Mouse (Mus musculus) midbrain, postnatal 0 days (tissue): ENCODE data around the gene Fem1b. TPM values are rescaled to one million over a fixed set of nuclear protein-coding genes. Genes with fewer than 3 reads are reported as not detected.
A peak's percentile ranks its signal among the peaks of the same experiment; 100 is the strongest.
"Not testable (repeated sequence)": the region's sequence is repeated elsewhere in the genome, so short reads cannot be mapped to it uniquely, and the experiment has no call there.

Source experiments
- ATAC-seq: fragments of 200-750 bp; cut with Nextera tagmentation; 2 replicates; pipeline ENCODE4 v1.8.0; 2017; ENCODE audit warnings: moderate number of reproducible peaks, mild to moderate bottlenecking, moderate TSS enrichment, moderate library complexity; ENCODE audit not compliant: low FRiP score
- DNase-seq: peaks from one replicate; pipeline ENCODE4 v3.0.0-alpha.2; 2015; ENCODE audit warnings: low spot score
- H3K27ac ChIP-seq: fragments of 300-500 bp; sonication (generic); 2 replicates; pipeline ENCODE4 v1.5.1; 2014; ENCODE audit warnings: low read depth, mild to moderate bottlenecking, low read length, mixed read lengths
- H3K27me3 ChIP-seq: fragments of 300-500 bp; sonication (generic); 2 replicates; pipeline ENCODE4 v1.6.1; 2014; ENCODE audit warnings: low read length, control low read depth, mixed read lengths; ENCODE audit not compliant: insufficient read depth
- H3K36me3 ChIP-seq: fragments of 300-500 bp; sonication (generic); 2 replicates; pipeline ENCODE4 v1.6.1; 2014; ENCODE audit warnings: low read length, control low read depth, mixed read lengths; ENCODE audit not compliant: insufficient read depth
- H3K4me1 ChIP-seq: fragments of 300-500 bp; sonication (generic); 2 replicates; pipeline ENCODE4 v1.6.1; 2014; ENCODE audit warnings: mild to moderate bottlenecking, control low read depth, antibody characterized with exemption, low read length, mixed read lengths; ENCODE audit not compliant: insufficient read depth
- H3K4me2 ChIP-seq: fragments of 300-500 bp; sonication (generic); 2 replicates; pipeline ENCODE4 v1.6.1; 2014; ENCODE audit warnings: low read depth, mild to moderate bottlenecking, low read length, mixed read lengths; ENCODE audit not compliant: poor library complexity, severe bottlenecking
- H3K4me3 ChIP-seq: fragments of 300-500 bp; sonication (generic); 2 replicates; pipeline ENCODE4 v1.5.1; 2014; ENCODE audit warnings: low read depth, mild to moderate bottlenecking, low read length, moderate library complexity
- H3K9ac ChIP-seq: fragments of 300-500 bp; sonication (generic); replicated peaks from 2 replicates; pipeline ENCODE4 v1.6.1; 2014; ENCODE audit warnings: mild to moderate bottlenecking, low read length, moderate library complexity, mixed read lengths; ENCODE audit not compliant: poor library complexity, severe bottlenecking
- H3K9me3 ChIP-seq: fragments of 300-500 bp; sonication (generic); 2 replicates; pipeline ENCODE4 v1.6.1; 2016; ENCODE audit warnings: low read length, control low read depth
- CTCF ChIP-seq: IDR thresholded peaks from 2 replicates; pipeline ENCODE4 v1.5.1; 2016; ENCODE audit warnings: antibody characterized with exemption, mild to moderate bottlenecking
- WGBS: fragments of 180-500 bp; shearing (Covaris S2); extraction: QIAGEN DNeasy Blood & Tissue Kit; methylation state at CpG from one replicate; pipeline ENCODE4 v1.1.7; 2014; 5-methylcytosine and 5-hydroxymethylcytosine counted together
- polyA plus RNA-seq: library from polyadenylated mRNA; unstranded; fragments of >200 nt; fragmentation: Nextera tagmentation; extraction: Ambion mirVana; gene quantifications from 2 replicates; pipeline ENCODE4 v1.2.1, GENCODE M21; 2015
- total RNA-seq: library from RNA; depleted of rRNA; stranded (reverse); fragments of >200 nt; gene quantifications from 2 replicates; pipeline ENCODE4 v1.2.3, GENCODE M21; 2014

The Fem1b gene
- total and polyA plus RNA-seq, 2 experiments from 2014 or later, result 42.0 to 193 TPM

GRCm38 (mm10) chr9:62825791-62826393 lies 14.2 kb upstream of the Fem1b start:
- Histone ChIP-seq H3K4me1 (peaks cover 3% of the 10 kb centered on the region; the same call in 1 of the 2 replicates), H3K4me3 (no peak overlapping the region), H3K9me3 (no peaks in the 10 kb centered on the region), H3K9ac (no peak overlapping the region), H3K36me3 (no peaks in the 10 kb centered on the region), H3K27ac (peak overlapping the region; percentile 57; the same call in 1 of the 2 replicates), H3K27me3 (no peaks in the 10 kb centered on the region), H3K4me2 (no peak overlapping the region)
- 0 out of 2 replicates have a peak, but pooled peaks have one; percentile 47 for ATAC-seq
- TF ChIP-seq CTCF, result no peak
- peak; percentile 24 for DNase-seq
- 2% methylated on average over 9 of the region's 9 CpGs for WGBS

DNA sequence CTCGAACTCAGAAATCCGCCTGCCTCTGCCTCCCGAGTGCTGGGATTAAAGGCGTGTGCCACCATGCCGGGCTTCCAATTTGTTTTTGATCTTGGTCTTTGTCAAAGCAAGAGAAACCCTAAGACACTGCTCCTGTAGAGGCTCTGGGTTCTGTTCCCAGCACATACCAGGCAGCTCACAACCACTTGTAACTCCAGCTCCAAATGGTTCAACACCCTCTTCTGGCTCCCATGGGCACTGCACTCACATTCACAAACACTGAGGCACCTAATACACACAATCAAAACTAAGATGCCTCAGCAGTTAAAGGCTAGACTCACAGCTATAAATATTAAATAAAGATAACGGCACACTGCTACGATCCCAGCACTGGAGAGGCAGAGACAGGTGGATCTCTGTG lies 10.1 kb upstream of the Fem1b start:
- H3K4me2 ChIP-seq, result no peak overlapping the region
- H3K4me1 ChIP-seq, result peaks cover 3% of the 10 kb centered on the region; the same call in 1 of the 2 replicates
- ATAC-seq (no peak), DNase-seq (no peak)
- no peaks in the 10 kb centered on the region for H3K9me3 ChIP-seq
- H3K27ac ChIP-seq, result no peak overlapping the region
- H3K36me3 ChIP-seq, result no peaks in the 10 kb centered on the region
- WGBS, result 96% methylated on average over 7 of the region's 7 CpGs
- no peak for TF ChIP-seq CTCF
- H3K9ac ChIP-seq, result no peak overlapping the region
- no peaks in the 10 kb centered on the region for H3K27me3 ChIP-seq
- no peak overlapping the region for H3K4me3 ChIP-seq

- no peaks in the 10 kb centered on the region for H3K27me3 ChIP-seq
- DNase-seq (no peak), ATAC-seq (no peak)
- H3K4me3 ChIP-seq, result no peak overlapping the region
- TF ChIP-seq CTCF, result no peak
- H3K27ac ChIP-seq, result no peak overlapping the region
- WGBS, result 88% methylated on average over 6 of the region's 6 CpGs
- H3K4me1 ChIP-seq, result no peaks in the 10 kb centered on the region
- no peak overlapping the region for H3K4me2 ChIP-seq
- no peak overlapping the region for H3K9ac ChIP-seq
- H3K9me3 ChIP-seq, result no peaks in the 10 kb centered on the region
- H3K36me3 ChIP-seq, result no peaks in the 10 kb centered on the region
Measured at GRCm38 (mm10) chr9:62820829-62821228, 9.1 kb upstream of the Fem1b start.

DNA sequence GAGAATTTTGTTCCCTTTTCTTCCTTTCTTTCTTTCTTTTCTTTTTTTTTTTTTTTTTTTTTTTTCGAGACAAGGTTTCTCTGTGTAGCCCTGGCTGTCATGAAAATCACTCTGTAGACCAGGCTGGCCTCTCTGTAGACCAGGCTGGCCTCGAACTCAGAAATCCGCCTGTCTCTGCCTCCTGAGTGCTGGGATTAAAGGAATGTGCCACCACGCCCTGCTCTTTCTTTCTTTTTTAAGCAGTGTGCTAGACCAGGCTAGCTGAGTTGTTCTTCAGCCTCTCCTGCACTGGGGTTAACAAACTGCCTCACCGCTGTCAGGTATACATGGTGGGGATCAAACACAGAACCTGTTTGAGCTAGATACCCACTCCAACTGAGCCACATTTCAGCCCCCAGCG lies 8.2 kb upstream of the Fem1b start:
- H3K9me3 ChIP-seq, H3K27ac ChIP-seq, H3K4me3 ChIP-seq, DNase-seq, ATAC-seq, H3K4me1 ChIP-seq, H3K27me3 ChIP-seq, H3K4me2 ChIP-seq, H3K9ac ChIP-seq, H3K36me3 ChIP-seq: not testable (repeated sequence)
- 77% methylated on average over 6 of the region's 6 CpGs for WGBS

DNA sequence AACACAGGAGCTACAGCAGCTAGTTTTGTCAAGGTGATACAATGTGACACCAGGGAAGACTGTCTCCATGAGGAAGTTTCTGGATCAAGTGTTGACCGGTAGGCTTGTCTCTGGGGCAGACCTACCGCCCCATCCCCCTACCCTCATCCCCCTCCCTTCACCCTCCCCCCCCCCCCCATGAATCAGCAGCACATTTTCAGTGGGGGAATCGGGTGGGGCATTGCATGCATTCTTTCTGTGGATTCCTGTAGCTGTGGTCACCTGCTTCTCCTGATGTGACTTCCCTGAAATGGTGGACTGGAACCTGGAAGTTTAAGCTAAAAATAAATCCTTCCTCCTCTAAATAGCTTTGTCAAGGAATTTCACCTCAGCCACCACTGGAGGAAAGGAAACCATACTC lies 7.8 kb upstream of the Fem1b start:
- no peak overlapping the region for H3K9ac ChIP-seq
- no peaks in the 10 kb centered on the region for H3K9me3 ChIP-seq
- H3K36me3 ChIP-seq, result no peaks in the 10 kb centered on the region
- DNase-seq (no peak), ATAC-seq (no peak)
- H3K4me3 ChIP-seq, result no peak overlapping the region
- H3K4me2 ChIP-seq, result no peak overlapping the region
- H3K27ac ChIP-seq, result no peak overlapping the region
- H3K4me1 ChIP-seq, result no peaks in the 10 kb centered on the region
- no peak for TF ChIP-seq CTCF
- 81% methylated on average over 3 of the region's 3 CpGs for WGBS
- no peaks in the 10 kb centered on the region for H3K27me3 ChIP-seq

GRCm38 (mm10) chr9:62817828-62818614 lies 6.3 kb upstream of the Fem1b start:
- Histone ChIP-seq H3K4me3 (no peak overlapping the region), H3K4me2 (no peak overlapping the region), H3K9ac (no peak overlapping the region), H3K4me1 (no peaks in the 10 kb centered on the region), H3K36me3 (no peaks in the 10 kb centered on the region), H3K27me3 (no peaks in the 10 kb centered on the region), H3K9me3 (no peaks in the 10 kb centered on the region), H3K27ac (no peak overlapping the region)
- TF ChIP-seq CTCF, result no peak
- no peak for ATAC-seq
- 67% methylated on average over 4 of the region's 4 CpGs for WGBS
- no peak for DNase-seq
